Mouse (Mus musculus) forebrain, postnatal 0 days (tissue): ENCODE measurements around the gene Ccdc57. TPM values are rescaled to one million over a fixed set of nuclear protein-coding genes. Genes with fewer than 3 reads are reported as not detected.
A peak's percentile ranks its signal among the peaks of the same experiment; 100 is the strongest.

ENCODE experiments used
- ATAC-seq: fragments of 200-750 bp; cut with Nextera tagmentation; 2 replicates; pipeline ENCODE4 v1.8.0; 2017; ENCODE audit warnings: mild to moderate bottlenecking, moderate library complexity
- DNase-seq: peaks from one replicate; pipeline ENCODE4 v3.0.0-alpha.2; 2015
- H3K27ac ChIP-seq: fragments of 300-500 bp; sonication (generic); 2 replicates; pipeline ENCODE4 v1.5.1; 2014; ENCODE audit warnings: low read depth, mild to moderate bottlenecking, antibody characterized with exemption, low read length, moderate library complexity, mixed read lengths
- H3K27me3 ChIP-seq: fragments of 300-500 bp; sonication (generic); 2 replicates; pipeline ENCODE4 v1.6.1; 2014; ENCODE audit warnings: mild to moderate bottlenecking, low read length, mixed read lengths; ENCODE audit not compliant: insufficient read depth
- H3K36me3 ChIP-seq: fragments of 300-500 bp; sonication (generic); 2 replicates; pipeline ENCODE4 v1.6.1; 2014; ENCODE audit warnings: mild to moderate bottlenecking, moderate library complexity; ENCODE audit not compliant: insufficient read depth
- H3K4me1 ChIP-seq: fragments of 300-500 bp; sonication (generic); 2 replicates; pipeline ENCODE4 v1.6.1; 2014; ENCODE audit warnings: antibody characterized with exemption; ENCODE audit not compliant: insufficient read depth
- H3K4me2 ChIP-seq: fragments of 300-500 bp; sonication (generic); 2 replicates; pipeline ENCODE4 v1.6.1; 2014; ENCODE audit warnings: low read depth, mild to moderate bottlenecking, moderate library complexity
- H3K4me3 ChIP-seq: fragments of 300-500 bp; sonication (generic); 2 replicates; pipeline ENCODE4 v1.5.1; 2014; ENCODE audit warnings: low read depth, low read length, mixed read lengths
- H3K9ac ChIP-seq: fragments of 300-500 bp; sonication (generic); 2 replicates; pipeline ENCODE4 v1.6.1; 2014; ENCODE audit warnings: mild to moderate bottlenecking
- H3K9me3 ChIP-seq: fragments of 300-500 bp; sonication (generic); 2 replicates; pipeline ENCODE4 v1.6.1; 2016; ENCODE audit warnings: low read length
- CTCF ChIP-seq: sonication (generic); IDR thresholded peaks from 2 replicates; pipeline ENCODE4 v1.5.1; 2016; ENCODE audit warnings: antibody characterized with exemption, control low read depth, low read depth
- WGBS: fragments of 180-500 bp; shearing (Covaris S2); extraction: QIAGEN DNeasy Blood & Tissue Kit; methylation state at CpG from one replicate; pipeline ENCODE4 v1.1.7; 2014; 5-methylcytosine and 5-hydroxymethylcytosine counted together
- polyA plus RNA-seq: library from polyadenylated mRNA; unstranded; fragments of >200 nt; fragmentation: Nextera tagmentation; extraction: Ambion mirVana; gene quantifications from 2 replicates; pipeline ENCODE4 v1.2.1, GENCODE M21; 2015
- total RNA-seq: library from RNA; depleted of rRNA; stranded (reverse); fragments of >200 nt; gene quantifications from 2 replicates; pipeline ENCODE4 v1.2.3, GENCODE M21; 2014

The Ccdc57 gene
- total and polyA plus RNA-seq, 2 experiments from 2014 or later: 6.9 to 11.6 TPM

- DNase-seq: no peak
- Histone ChIP-seq H3K4me2 (no peak overlapping the region), H3K4me3 (no peak overlapping the region), H3K27ac (no peak overlapping the region), H3K27me3 (peaks cover 17% of the 10 kb centered on the region), H3K9me3 (no peaks in the 10 kb centered on the region), H3K36me3 (no peaks in the 10 kb centered on the region), H3K4me1 (no peaks in the 10 kb centered on the region), H3K9ac (no peak overlapping the region)
- WGBS: 89% methylated on average over 7 of the region's 7 CpGs
- no peak for TF ChIP-seq CTCF
- ATAC-seq: no peak
Observed at GRCm38 (mm10) chr11:120945266-120945665, 12.6 kb upstream of the Ccdc57 start.

- no peak for TF ChIP-seq CTCF
- 89% methylated on average over 6 of the region's 6 CpGs for WGBS
- no peak for DNase-seq
- Histone ChIP-seq H3K4me3 (no peak overlapping the region), H3K36me3 (no peaks in the 10 kb centered on the region), H3K4me1 (no peaks in the 10 kb centered on the region), H3K27me3 (no peaks in the 10 kb centered on the region), H3K9ac (no peak overlapping the region), H3K27ac (no peak overlapping the region), H3K9me3 (no peaks in the 10 kb centered on the region), H3K4me2 (no peak overlapping the region)
- no peak for ATAC-seq
Observed at GRCm38 (mm10) chr11:120940959-120941358, 8.3 kb upstream of the Ccdc57 start.

DNA sequence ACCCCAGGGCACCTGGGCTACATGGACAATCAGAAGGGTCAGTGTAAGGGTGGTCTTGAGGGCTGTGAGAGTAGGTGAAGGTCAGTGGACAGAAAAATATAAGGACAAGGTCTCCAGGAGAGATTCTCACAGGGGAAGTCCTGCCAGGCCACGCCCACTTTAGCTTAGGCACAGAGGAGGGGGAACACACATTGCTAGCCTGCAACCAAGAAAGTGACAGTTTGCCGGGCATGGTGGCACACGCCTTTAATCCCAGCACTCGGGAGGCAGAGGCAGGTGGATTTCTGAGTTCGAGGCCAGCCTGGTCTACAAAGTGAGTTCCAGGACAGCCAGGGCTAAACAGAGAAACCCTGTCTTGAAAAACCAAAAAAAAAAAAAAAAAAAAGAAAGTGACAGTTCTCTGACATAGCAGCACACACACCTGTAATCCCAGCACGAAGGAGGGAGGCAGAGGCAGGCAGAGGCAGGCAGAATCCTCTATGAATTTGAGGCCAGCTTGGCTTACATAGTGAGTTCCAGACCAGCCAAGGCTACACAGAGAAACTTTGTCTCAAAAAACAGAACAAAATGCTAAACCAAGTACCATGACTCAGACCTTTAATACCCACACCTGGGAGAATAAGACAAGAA is 7.2 kb upstream of the Ccdc57 start:
- Histone ChIP-seq H3K4me1 (no peaks in the 10 kb centered on the region), H3K9me3 (no peaks in the 10 kb centered on the region), H3K4me3 (no peak overlapping the region), H3K4me2 (no peak overlapping the region), H3K27ac (no peak overlapping the region), H3K9ac (no peak overlapping the region), H3K27me3 (no peaks in the 10 kb centered on the region), H3K36me3 (no peaks in the 10 kb centered on the region)
- 63% methylated on average over 6 of the region's 6 CpGs for WGBS
- ATAC-seq (no peak), DNase-seq (no peak)
- no peak for TF ChIP-seq CTCF

DNA sequence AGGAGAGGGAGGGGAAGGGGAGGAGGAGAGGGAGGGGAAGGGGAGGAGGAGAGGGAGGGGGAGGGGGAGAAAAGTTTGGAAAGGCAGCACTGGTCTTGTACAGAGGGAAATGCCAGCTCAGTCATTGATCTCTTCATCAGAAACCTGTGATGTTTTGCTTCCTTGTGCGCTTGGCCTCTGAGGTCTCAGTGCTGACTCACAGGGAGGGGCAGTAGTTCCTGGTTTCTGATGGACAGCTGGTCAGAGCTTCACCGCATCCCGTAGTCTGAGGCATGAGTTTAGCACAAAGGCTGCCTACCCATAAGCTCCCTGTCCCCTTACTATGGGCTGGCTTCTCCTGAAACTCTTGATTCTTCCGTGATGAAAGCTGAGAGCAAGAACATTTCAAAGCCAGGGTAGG is 6.1 kb upstream of the Ccdc57 start:
- TF ChIP-seq CTCF: no peak
- H3K27ac ChIP-seq: no peak overlapping the region

GRCm38 (mm10) chr11:120937976-120938375 is 5.3 kb upstream of the Ccdc57 start:
- Histone ChIP-seq H3K27me3 (no peaks in the 10 kb centered on the region), H3K4me3 (no peak overlapping the region), H3K9me3 (no peaks in the 10 kb centered on the region), H3K27ac (no peak overlapping the region), H3K9ac (no peak overlapping the region), H3K36me3 (no peaks in the 10 kb centered on the region), H3K4me1 (0 out of 2 replicates have a peak, but pooled peaks cover 2% of the 10 kb centered on the region), H3K4me2 (no peak overlapping the region)
- WGBS: 98% methylated on average over 1 of the region's 1 CpGs
- no peak for TF ChIP-seq CTCF
- ATAC-seq: no peak
- DNase-seq: no peak

More for the DNA sequence above, 6.1 kb upstream of the Ccdc57 start:
- Histone ChIP-seq H3K27me3 (no peaks in the 10 kb centered on the region), H3K4me3 (no peak overlapping the region), H3K9me3 (no peaks in the 10 kb centered on the region), H3K4me1 (no peaks in the 10 kb centered on the region), H3K36me3 (no peaks in the 10 kb centered on the region), H3K4me2 (no peak overlapping the region), H3K9ac (no peak overlapping the region)
- ATAC-seq: no peak
- DNase-seq: no peak
- 59% methylated on average over 4 of the region's 4 CpGs for WGBS

- no peak for ATAC-seq
- 89% methylated on average over 4 of the region's 4 CpGs for WGBS
- 0 out of 2 replicates have a peak, but pooled peaks cover 7% of the 10 kb centered on the region for H3K4me1 ChIP-seq
- 0 out of 2 replicates have a peak overlapping the region, but pooled peaks have one; percentile 70 for H3K4me2 ChIP-seq
- no peak overlapping the region for H3K27ac ChIP-seq
- no peak for DNase-seq
- 0 out of 2 replicates have a peak overlapping the region, but pooled peaks have one; percentile 53 for H3K4me3 ChIP-seq
- H3K36me3 ChIP-seq: 0 out of 2 replicates have a peak, but pooled peaks cover under 1% of the 10 kb centered on the region
- no peak overlapping the region for H3K9ac ChIP-seq
- H3K9me3 ChIP-seq: no peaks in the 10 kb centered on the region
- no peaks in the 10 kb centered on the region for H3K27me3 ChIP-seq
- TF ChIP-seq CTCF: no peak
Observed at GRCm38 (mm10) chr11:120931479-120931878, 1.2 kb downstream of the Ccdc57 start.

DNA sequence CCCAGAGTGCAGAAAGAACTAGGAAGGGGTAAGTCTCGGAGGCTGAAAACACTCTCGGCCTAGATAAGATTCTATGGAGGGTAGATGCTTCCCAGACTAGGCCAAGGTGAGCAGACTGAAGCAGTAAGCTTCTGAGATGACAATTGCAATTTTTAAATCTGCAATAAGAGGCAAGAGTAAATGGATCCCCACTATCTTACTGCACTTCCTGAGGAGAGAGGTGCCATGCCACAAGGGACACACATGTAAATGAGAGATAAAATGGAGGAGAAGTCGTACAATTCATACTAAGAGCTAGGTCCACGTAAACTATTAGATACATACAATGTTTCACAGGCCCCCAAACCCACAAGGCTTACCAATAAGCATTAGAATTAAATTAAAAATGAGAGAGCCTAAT is 4.2 kb downstream of the Ccdc57 start:
- Histone ChIP-seq H3K4me3 (no peak overlapping the region), H3K9me3 (no peaks in the 10 kb centered on the region), H3K9ac (no peak overlapping the region), H3K27ac (no peak overlapping the region), H3K4me2 (no peak overlapping the region), H3K27me3 (no peaks in the 10 kb centered on the region), H3K4me1 (0 out of 2 replicates have a peak, but pooled peaks cover 7% of the 10 kb centered on the region), H3K36me3 (peaks cover 8% of the 10 kb centered on the region)
- no peak for TF ChIP-seq CTCF
- WGBS: 89% methylated on average over 4 of the region's 4 CpGs
- ATAC-seq (no peak), DNase-seq (no peak)
